Mouse (Mus musculus) spleen, adult 2 months (tissue): Measurements from ENCODE around the gene Clhc1. TPM values are rescaled to one million over a fixed set of nuclear protein-coding genes. Genes with fewer than 3 reads are reported as not detected.

ENCODE experiments used
- DNase-seq, 2 experiments: peaks; one replicate each; pipeline versions ENCODE4 v3.0.0 to v3.0.0-alpha.2; 2012 to 2021; ENCODE audit warnings: low spot score in 2 of 2, low read depth in 1 of 2
- H3K27ac ChIP-seq: fragments of 200-500 bp; 2 replicates; pipeline ENCODE4 v1.5.1; 2012; ENCODE audit warnings: low read length, inconsistent platforms; ENCODE audit not compliant: insufficient read depth
- H3K27me3 ChIP-seq: fragments of 200-500 bp; 2 replicates; pipeline ENCODE4 v1.6.1; 2012; ENCODE audit warnings: mild to moderate bottlenecking, moderate library complexity, low read length, inconsistent platforms; ENCODE audit not compliant: control insufficient read depth, insufficient read depth
- H3K36me3 ChIP-seq: fragments of 200-500 bp; 2 replicates; pipeline ENCODE4 v1.6.1; 2012; ENCODE audit warnings: mild to moderate bottlenecking, low read length, inconsistent platforms; ENCODE audit not compliant: control insufficient read depth, insufficient read depth
- H3K4me1 ChIP-seq: fragments of 200-500 bp; 2 replicates; pipeline ENCODE4 v1.6.1; 2011; ENCODE audit warnings: inconsistent platforms; ENCODE audit not compliant: control insufficient read depth, insufficient read depth, insufficient read length
- H3K4me3 ChIP-seq: fragments of 200-500 bp; 2 replicates; pipeline ENCODE4 v1.5.1; 2011; ENCODE audit warnings: mild to moderate bottlenecking, inconsistent platforms; ENCODE audit not compliant: insufficient read depth, insufficient read length; ENCODE audit errors: extremely low read depth
- CTCF ChIP-seq: fragments of 200-500 bp; IDR thresholded peaks from 2 replicates; pipeline ENCODE4 v1.5.1; 2011; ENCODE audit warnings: mild to moderate bottlenecking, inconsistent platforms; ENCODE audit not compliant: insufficient read depth, insufficient read length, insufficient replicate concordance; ENCODE audit errors: extremely low read depth
- POLR2A ChIP-seq: fragments of 200-500 bp; IDR thresholded peaks from 2 replicates; pipeline ENCODE4 v1.6.1; 2011; ENCODE audit warnings: low read depth, low read length, inconsistent platforms
- WGBS: fragments of 180-500 bp; shearing (Covaris S2); methylation state at CpG from one replicate; pipeline ENCODE4 v1.1.7; 2018; 5-methylcytosine and 5-hydroxymethylcytosine counted together
- polyA plus RNA-seq: library from polyadenylated mRNA; depleted of rRNA; stranded (reverse); fragments of >200 nt; gene quantifications from 2 replicates; pipeline ENCODE4 v1.2.3, GENCODE M21; 2012

Clhc1 gene
- polyA plus RNA-seq, 1 experiment = not detected

DNA sequence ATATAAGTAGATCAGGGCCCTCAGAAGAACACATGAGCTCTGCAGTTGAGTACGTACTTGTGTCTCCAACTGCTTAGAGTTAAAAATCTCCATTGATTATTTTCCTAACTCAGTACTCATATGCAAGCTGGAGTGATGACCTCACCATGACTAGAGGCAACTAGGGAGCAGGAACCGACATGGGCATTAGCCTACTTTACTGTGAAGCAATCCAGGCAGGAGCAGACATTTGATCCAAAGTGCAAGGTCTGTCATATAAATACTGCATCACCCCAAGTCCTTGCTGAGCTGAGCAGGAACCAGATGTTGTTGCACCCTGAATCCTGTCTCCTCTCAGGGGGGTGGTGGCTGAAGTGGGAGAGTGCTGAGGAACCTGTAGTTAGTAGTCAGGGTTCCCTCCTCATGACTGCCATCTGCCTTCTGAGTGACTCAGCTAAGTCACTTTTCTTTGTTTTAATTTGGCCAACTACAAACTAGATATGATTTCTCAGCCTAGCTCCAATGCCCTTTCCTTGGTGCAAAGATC, 59.8 kb downstream of the Clhc1 start:
- DNase-seq = no peak
- 82% methylated on average over 2 of the region's 2 CpGs for WGBS
- Histone ChIP-seq H3K4me1 (no peaks in the 10 kb centered on the region), H3K36me3 (no peaks in the 10 kb centered on the region), H3K27ac (no peak overlapping the region; the same call in 1 of the 2 replicates), H3K27me3 (no peaks in the 10 kb centered on the region), H3K4me3 (no peak overlapping the region)
- TF ChIP-seq CTCF = no peak
- TF ChIP-seq POLR2A = no peak

DNA sequence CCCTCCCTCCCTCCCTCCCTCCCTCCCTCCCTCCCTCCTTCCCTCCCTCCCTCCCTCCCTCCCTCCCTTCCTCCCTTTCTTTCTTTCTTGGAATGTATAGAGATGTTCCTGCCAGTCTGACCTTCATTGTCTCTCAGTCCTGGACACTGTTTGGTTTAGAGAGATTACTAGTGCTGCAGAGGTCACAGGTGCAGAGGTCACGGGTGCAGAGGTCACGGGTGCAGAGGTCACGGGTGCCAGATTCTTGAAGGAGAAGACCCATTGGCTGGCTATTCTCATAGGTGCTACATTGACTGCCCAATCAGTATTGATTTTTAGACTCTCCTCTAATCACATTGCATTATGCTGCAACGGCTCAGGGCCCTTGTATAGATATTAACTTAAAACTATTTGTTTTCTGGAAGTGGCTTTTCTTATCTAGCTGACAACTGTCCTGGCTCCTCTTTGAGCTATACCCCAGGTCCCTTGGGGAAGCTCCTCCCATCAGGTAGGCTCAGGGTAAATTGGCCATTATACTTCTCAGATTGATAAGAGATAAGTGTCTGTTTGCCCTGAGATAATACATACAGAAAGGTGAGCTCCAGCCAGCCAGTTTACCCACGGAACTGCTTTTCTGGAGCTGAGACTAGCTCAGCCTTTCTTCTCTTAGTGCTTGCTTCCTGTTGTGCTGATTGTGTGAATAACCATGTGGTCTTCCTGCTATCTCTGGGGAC, 62.2 kb downstream of the Clhc1 start:
- no peak overlapping the region for H3K4me3 ChIP-seq
- WGBS = 65% methylated on average over 5 of the region's 5 CpGs
- H3K4me1 ChIP-seq = no peaks in the 10 kb centered on the region
- H3K36me3 ChIP-seq = no peaks in the 10 kb centered on the region
- H3K27ac ChIP-seq = no peak overlapping the region
- TF ChIP-seq CTCF (no peak), POLR2A (no peak)
- DNase-seq = no peak
- no peaks in the 10 kb centered on the region for H3K27me3 ChIP-seq

- DNase-seq = no peak
- no peak for TF ChIP-seq POLR2A
- TF ChIP-seq CTCF = no peak
- Histone ChIP-seq H3K27me3 (no peaks in the 10 kb centered on the region), H3K4me1 (no peaks in the 10 kb centered on the region), H3K4me3 (no peak overlapping the region), H3K27ac (no peak overlapping the region), H3K36me3 (no peaks in the 10 kb centered on the region)
Measured at GRCm38 (mm10) chr11:29612007-29612406, 64.3 kb downstream of the Clhc1 start.

GRCm38 (mm10) chr11:29613185-29613735, 65.5 kb downstream of the Clhc1 start:
- no peaks in the 10 kb centered on the region for H3K4me1 ChIP-seq
- no peaks in the 10 kb centered on the region for H3K27me3 ChIP-seq
- no peak overlapping the region for H3K27ac ChIP-seq
- H3K36me3 ChIP-seq = no peaks in the 10 kb centered on the region
- H3K4me3 ChIP-seq = no peak overlapping the region
- DNase-seq = no peak
- WGBS = 88% methylated on average over 4 of the region's 4 CpGs
- TF ChIP-seq CTCF = no peak
- no peak for TF ChIP-seq POLR2A

DNA sequence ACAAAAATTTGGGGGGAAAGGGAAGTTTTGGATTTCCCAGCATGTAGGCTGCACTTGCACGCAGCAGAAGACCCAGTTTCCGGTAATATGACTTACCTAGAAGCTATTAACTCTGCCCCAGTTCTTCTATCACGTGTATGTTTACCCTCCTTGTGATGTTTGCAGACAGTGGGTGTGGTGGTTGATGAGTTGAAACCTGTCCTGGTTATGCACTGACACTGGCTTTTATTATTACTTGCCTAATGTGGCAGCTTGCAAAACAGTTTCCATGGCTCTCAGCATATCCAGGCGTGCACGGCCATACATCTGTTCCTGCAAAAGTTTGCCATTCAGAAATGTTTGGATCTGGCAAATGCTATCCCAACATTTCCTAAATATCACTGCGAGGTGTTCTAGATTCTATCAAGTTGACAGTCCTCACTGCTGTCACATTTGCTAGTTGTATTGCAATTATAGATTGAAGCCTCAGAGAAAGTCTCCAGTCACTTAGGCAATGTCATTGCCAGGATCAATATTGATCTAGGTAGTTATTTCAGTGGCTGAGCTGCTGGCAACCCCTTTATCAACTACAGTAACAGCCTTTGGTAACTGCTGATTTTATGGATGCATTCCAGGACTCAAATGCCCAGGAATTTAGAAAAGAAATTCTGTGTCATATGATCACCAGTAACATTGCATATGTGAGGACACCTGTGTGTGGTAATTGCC, 66.6 kb downstream of the Clhc1 start:
- Histone ChIP-seq H3K36me3 (no peaks in the 10 kb centered on the region), H3K4me1 (no peaks in the 10 kb centered on the region), H3K27me3 (no peaks in the 10 kb centered on the region), H3K27ac (no peak overlapping the region), H3K4me3 (no peak overlapping the region)
- no peak for DNase-seq
- TF ChIP-seq CTCF (no peak), POLR2A (no peak)
- WGBS = 87% methylated on average over 6 of the region's 6 CpGs

DNA sequence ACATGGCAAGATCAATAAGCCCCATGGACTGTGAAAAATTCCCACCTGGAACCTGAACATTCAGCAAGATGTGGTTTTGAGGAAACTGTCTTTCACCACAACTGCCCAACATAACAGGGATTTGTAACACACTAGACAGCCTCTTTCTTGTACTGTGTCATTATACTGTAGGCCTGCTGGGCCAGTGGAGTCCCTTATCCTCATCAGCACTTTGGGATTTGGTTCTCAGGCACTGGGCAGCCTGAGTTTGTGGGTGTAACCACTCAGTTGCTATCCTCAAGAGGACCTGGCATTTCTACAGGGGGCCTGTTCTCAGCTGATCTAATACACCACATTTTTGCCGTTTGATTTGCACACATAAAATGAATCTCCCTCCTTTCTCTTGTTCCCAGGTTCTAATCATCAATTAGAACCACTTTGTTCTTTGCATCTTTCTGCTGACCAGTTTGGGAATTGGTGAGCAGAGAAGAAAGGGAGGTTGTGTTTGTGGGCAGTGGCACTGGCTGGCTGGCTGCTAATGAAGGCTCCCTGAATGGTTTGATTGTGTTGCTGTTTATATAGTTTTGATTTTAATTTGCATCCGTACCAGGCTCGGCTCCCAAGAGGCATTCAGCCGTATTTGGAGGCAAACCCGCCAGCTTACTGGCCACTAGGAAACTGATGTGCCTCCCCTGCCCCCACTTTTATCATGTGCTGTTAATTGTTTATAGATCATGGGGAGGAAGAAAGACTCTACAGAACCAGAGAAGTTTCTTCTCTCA, 74.5 kb downstream of the Clhc1 start:
- TF ChIP-seq CTCF (no peak), POLR2A (no peak)
- H3K4me3 ChIP-seq = no peak overlapping the region
- no peak for DNase-seq
- no peaks in the 10 kb centered on the region for H3K4me1 ChIP-seq
- no peaks in the 10 kb centered on the region for H3K36me3 ChIP-seq
- no peaks in the 10 kb centered on the region for H3K27me3 ChIP-seq
- WGBS = 96% methylated on average over 5 of the region's 5 CpGs
- H3K27ac ChIP-seq = no peak overlapping the region
